Mouse (Mus musculus): ENCODE data around the gene Myl9.

- TF ChIP-seq KAT2A (conservative IDR thresholded peaks at IDR 0.05; ENCODE audit: low read depth, low read length) = no peak
- TF ChIP-seq CTCF (IDR thresholded peaks at IDR 0.05 in 2 of 3, conservative IDR thresholded peaks at IDR 0.05 in 1 of 3; ENCODE audit: control insufficient read depth in 1 of 3, insufficient read depth in 1 of 3, low read depth in 2 of 3, low read length in 3 of 3, poor library complexity in 1 of 3, severe bottlenecking in 1 of 3) = no peak
- no peak for TF ChIP-seq HCFC1 (IDR thresholded peaks at IDR 0.05; ENCODE audit: low read depth, low read length)
Measured at GRCm38 (mm10) chr2:156782481-156783348, 7.5 kb downstream of the Myl9 start.
